Mouse (Mus musculus): ENCODE results near the gene Olfr541. TPM values are rescaled to one million over a fixed set of nuclear protein-coding genes. Genes with fewer than 3 reads are reported as not detected.
"Not testable (repeated sequence)": the region's sequence is repeated elsewhere in the genome, so short reads cannot be mapped to it uniquely, and the experiment has no call there.

Olfr541 gene
- not detected for total RNA-seq (2021)
- long read RNA-seq, experiment 1: 0 reads
- long read RNA-seq, experiment 2: 0 reads

DNA sequence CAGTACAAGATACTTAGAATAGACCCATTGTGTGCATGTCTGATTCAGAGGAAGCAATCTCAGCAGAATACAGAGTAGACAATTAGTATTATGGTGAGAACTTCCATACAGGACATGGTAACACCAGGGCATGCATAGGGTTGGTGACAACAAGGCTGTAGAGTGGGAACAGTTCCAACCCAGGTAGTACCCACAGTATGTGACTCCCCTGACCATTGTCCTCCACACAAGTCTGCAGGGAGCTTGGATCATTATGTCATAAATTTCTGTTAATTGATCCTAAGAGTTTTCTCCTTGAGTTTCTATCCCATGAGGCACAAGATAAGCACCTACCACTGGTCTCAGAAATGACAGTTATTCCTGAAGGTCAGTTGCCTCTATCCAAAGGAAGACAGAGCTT is at the start of gene Olfr541:
Gene Olfr541 (plus strand): TSS at position 301 of the 400 bp plus-strand sequence.
- no peak for DNase-seq
- intact Hi-C loops (cut with DNase I): no loop called here

GRCm38 (mm10) chr7:140659630-140660029 is 37.4 kb upstream of the Olfr541 start, which contains the start of gene Olfr539:
TSS of gene Olfr539 (plus strand) at chr7:140659930.
- no peak for DNase-seq
- intact Hi-C loops (cut with DNase I): no loop called here

GRCm38 (mm10) chr7:140670693-140671092 is 26.4 kb upstream of the Olfr541 start:
- DNase-seq; intact Hi-C loops (cut with DNase I): not testable (repeated sequence)

GRCm38 (mm10) chr7:140675863-140676262 is 21.2 kb upstream of the Olfr541 start:
- intact Hi-C loops (cut with DNase I): no loop called here

DNA sequence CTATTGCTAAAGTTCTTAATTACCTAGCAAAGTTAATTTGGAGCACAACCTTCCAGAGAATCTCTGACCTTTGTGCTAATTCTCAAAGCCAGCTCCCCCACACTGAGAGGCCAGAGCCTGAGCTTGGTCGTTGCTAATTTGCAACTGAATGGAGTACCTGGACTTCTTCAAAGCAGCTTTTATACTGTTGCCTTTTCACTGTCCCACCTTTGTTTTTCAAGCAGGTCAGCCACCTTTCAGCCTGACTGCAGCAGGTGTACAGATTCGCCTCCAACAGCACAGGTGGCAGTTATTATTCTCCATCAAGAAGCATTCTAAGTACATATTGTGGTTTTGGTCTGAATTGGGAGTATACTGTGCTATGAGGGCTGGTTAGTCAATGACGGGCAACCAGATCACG is 17.5 kb upstream of the Olfr541 start:
- intact Hi-C loops (cut with DNase I); DNase-seq: not testable (repeated sequence)

More at GRCm38 (mm10) chr7:140675863-140676262, 21.2 kb upstream of the Olfr541 start:
- DNase-seq: no peak

DNA sequence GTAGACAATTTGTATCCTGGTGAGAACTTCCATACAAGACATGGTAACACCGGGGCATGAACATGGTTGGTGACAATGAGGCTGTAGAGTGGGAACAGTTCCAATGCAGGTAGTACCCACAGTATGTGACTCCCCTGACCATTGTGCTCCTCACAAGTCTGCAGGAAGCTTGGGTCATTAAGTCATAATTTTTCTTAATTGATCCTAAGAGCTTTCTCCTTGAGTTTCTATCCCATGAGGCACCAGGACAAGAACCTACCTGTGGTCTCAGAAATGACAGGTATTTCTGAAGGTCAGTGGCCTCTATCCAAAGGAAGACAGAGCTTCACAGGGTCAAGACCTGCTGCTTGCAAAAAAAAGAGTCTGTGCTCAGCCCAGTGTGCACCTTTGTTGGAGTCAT is 15.4 kb upstream of the Olfr541 start, which contains the start of gene Olfr45:
Gene Olfr45 (plus strand): TSS at position 301 of the 400 bp plus-strand sequence.
- intact Hi-C loops (cut with DNase I): no loop called here

DNA sequence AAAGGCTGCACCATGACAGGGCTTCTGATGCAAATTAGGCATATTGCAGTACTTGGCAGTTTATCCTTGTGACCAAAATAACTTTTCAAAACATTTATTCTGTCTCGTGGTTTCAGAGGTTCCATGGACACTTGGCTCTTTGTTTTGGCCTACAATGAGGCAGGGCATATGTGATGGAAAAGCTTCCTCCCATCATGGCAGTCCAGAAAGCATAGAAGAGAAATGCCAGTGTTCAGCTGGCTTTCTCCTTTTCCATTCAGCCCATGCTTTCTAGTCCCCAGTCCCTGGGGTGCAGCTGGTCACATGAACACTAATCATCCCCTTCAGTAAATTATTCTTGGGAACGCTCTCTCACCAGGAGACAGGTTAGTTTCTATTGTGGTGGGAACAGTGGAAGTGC is 9.3 kb downstream of the Olfr541 start:
- intact Hi-C loops (cut with DNase I): no loop called here
- DNase-seq: no peak

More for the DNA sequence above, 15.4 kb upstream of the Olfr541 start, which contains the start of gene Olfr45:
- DNase-seq: no peak

- intact Hi-C loops (cut with DNase I): no loop called here
- no peak for DNase-seq
These were observed 10.6 kb downstream of the Olfr541 start for GRCm38 (mm10) chr7:140707536-140708284.

- intact Hi-C loops (cut with DNase I): no loop called here
- DNase-seq: no peak
These were observed 20.3 kb downstream of the Olfr541 start for GRCm38 (mm10) chr7:140717155-140718055.

DNA sequence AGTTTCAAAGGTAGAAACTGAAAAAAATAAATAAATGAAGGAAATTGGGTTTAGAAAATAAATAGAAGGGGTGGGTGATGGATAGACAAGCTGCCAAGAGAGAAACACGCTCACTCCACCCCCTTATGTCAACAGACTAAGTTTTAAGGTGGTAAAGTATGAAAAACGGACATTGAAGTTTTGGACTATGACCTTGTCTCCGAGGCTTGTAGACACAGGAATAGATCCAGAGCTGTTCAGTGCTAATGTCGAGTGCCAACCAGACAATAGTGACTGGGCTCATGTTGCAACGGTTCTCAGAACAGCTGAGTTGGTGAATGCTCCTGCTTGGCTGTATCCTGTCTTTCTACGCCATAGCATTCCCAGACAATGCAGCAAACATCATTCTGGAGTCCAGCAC is 24.0 kb downstream of the Olfr541 start:
- intact Hi-C loops (cut with DNase I): no loop called here
- DNase-seq: no peak

- no peak for DNase-seq
- intact Hi-C loops (cut with DNase I): no loop called here
These were observed 28.5 kb downstream of the Olfr541 start for GRCm38 (mm10) chr7:140725558-140725957.

DNA sequence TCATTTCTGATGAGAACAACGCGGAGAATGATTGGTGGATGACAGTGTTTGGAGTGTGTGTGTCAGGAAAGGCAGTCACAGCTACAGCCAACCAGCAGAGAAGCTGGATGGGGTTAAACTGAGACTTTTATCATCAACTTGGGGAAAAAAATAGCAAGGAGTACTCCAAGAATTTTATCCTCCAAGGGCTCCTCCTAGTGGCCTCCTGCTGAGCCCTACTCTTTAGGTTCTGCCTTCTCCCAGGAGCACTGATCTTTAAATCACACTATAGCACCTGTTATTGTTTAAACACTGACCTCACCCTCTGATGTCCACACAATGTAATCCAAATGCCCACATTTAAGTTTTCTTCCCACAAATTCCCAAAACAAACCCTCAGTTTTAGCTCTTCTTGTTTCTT is 36.1 kb downstream of the Olfr541 start:
- intact Hi-C loops (cut with DNase I): no loop called here
- no peak for DNase-seq

DNA sequence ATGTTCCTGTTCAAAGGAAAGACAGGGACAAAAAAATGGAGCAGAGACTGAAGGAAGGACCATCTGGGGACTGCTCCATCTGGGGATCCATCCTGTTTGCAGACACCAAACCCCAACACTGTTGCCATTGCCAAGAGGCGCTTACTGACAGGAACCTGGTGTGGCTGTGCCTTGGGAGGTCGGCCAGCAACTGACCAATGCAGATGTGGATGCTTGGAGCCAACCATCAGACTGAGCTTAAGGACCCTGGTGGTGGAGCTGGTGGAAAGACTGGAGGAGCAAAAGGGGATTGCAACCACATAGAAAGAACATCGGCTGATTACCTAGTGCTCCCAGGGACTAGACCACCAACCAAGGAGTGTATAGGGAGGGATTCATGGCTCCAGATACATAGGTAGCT is 50.3 kb downstream of the Olfr541 start:
- no peak for DNase-seq
- intact Hi-C loops (cut with DNase I): no loop called here

GRCm38 (mm10) chr7:140748116-140748826 is 51.2 kb downstream of the Olfr541 start:
- intact Hi-C loops (cut with DNase I): no loop called here

GRCm38 (mm10) chr7:140748827-140749160 is 51.7 kb downstream of the Olfr541 start:
- intact Hi-C loops (cut with DNase I): no loop called here

More at GRCm38 (mm10) chr7:140748116-140748826, 51.2 kb downstream of the Olfr541 start:
- DNase-seq: no peak

DNA sequence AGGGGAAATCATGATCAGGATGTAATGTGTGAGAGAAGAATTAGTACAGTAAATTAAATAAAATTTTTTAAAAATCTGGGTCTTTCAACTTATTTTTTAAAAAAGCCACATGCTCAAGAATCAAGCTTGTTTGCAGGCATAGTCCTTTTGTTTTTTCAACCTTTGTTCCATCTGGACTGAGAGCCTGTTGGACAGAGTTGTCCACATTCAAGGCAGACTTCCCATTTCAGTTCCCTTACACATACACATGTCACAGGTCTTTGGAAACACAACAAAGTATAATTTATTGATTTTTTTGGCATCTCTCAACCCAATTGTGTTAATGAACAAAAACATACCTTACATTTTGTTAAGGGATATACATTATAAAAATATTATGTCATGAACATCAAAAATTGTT is 57.5 kb downstream of the Olfr541 start:
- intact Hi-C loops (cut with DNase I): no loop called here
- DNase-seq: no peak

More at GRCm38 (mm10) chr7:140748827-140749160, 51.7 kb downstream of the Olfr541 start:
- no peak for DNase-seq

Measured in gastrocnemius, postnatal 36 days (tissue).